Mouse (Mus musculus) gastrocnemius, adult 2 months (tissue): Measurements from ENCODE around the gene Pfas. TPM values are rescaled to one million over a fixed set of nuclear protein-coding genes. Genes with fewer than 3 reads are reported as not detected.

Experiments
- DNase-seq: peaks from one replicate; pipeline ENCODE4 v3.0.0; 2022
- H3K27ac ChIP-seq: fragments of 200-600 bp; 2 replicates; pipeline ENCODE4 v1.8.1; 2022; ENCODE audit warnings: mild to moderate bottlenecking
- H3K4me3 ChIP-seq: fragments of 200-600 bp; 2 replicates; pipeline ENCODE4 v1.8.1; 2022; ENCODE audit warnings: mild to moderate bottlenecking, moderate library complexity
- CTCF ChIP-seq: fragments of 200-600 bp; IDR thresholded peaks from 2 replicates; pipeline ENCODE4 v1.8.1; 2022; ENCODE audit warnings: antibody characterized with exemption, mild to moderate bottlenecking, moderate library complexity
- intact Hi-C: fragments of 180-260 bp; cut with DNase I; formaldehyde crosslinking; loops from one replicate; pipeline ENCODE4 v1.15.1; 2025
- long read RNA-seq, 2 experiments: library from polyadenylated mRNA; stranded (forward); transcript quantifications; one replicate each; pipeline ENCODE4 v2.0.0; 2021
- total RNA-seq, 2 experiments: library from RNA; stranded (reverse); gene quantifications; 2 replicates each; pipeline ENCODE4 v1.2.3; 2021

Gene Pfas
- total RNA-seq = 10 to 100 TPM in 1 of 2 experiments, 1 to 10 TPM in 1; 7.8 to 14.8 TPM
- long read RNA-seq, experiment 1, full-length matches to known transcripts = 1 of 4 reads
- long read RNA-seq, experiment 1, partial matches to known transcripts = 1 of 4 reads
- long read RNA-seq, experiment 1, other reads (novel, unspliced or antisense) = 2 of 4 reads
- long read RNA-seq, experiment 2, partial matches to known transcripts = 1 of 1 reads
- long read RNA-seq, experiment 2, other reads (novel, unspliced or antisense) = 0 of 1 reads

GRCm38 (mm10) chr11:69008182-69009121 lies at the start of gene Pfas:
TSS of gene Pfas (minus strand) at chr11:69008460.
- DNase-seq = peak; percentile 87
- H3K27ac ChIP-seq = peak within 1 kb of the TSS; percentile 70
- intact Hi-C loops = no loop called here
- TF ChIP-seq CTCF = no peak
- peak within 1 kb of the TSS; percentile 73 for H3K4me3 ChIP-seq

- no peak overlapping the region for H3K27ac ChIP-seq
- intact Hi-C loops = no loop called here
- no peak overlapping the region for H3K4me3 ChIP-seq
- no peak for TF ChIP-seq CTCF
- DNase-seq = no peak
Observed at GRCm38 (mm10) chr11:69053848-69054247, 45.6 kb upstream of the Pfas start.

GRCm38 (mm10) chr11:69052824-69053421 lies 44.7 kb upstream of the Pfas start:
- no peak for DNase-seq
- H3K27ac ChIP-seq = no peak overlapping the region
- H3K4me3 ChIP-seq = no peak overlapping the region
- no peak for TF ChIP-seq CTCF
- intact Hi-C loops = no loop called here

- intact Hi-C loops = no loop called here
- Histone ChIP-seq H3K4me3 (no peak overlapping the region), H3K27ac (no peak overlapping the region)
- DNase-seq = no peak
- TF ChIP-seq CTCF = no peak
Observed at GRCm38 (mm10) chr11:69051771-69052170, 43.5 kb upstream of the Pfas start.

GRCm38 (mm10) chr11:69050748-69051147 lies 42.5 kb upstream of the Pfas start:
- Histone ChIP-seq H3K4me3 (no peak overlapping the region), H3K27ac (no peak overlapping the region)
- DNase-seq = no peak
- TF ChIP-seq CTCF = no peak
- intact Hi-C loops = no loop called here

GRCm38 (mm10) chr11:69048151-69048550 lies 39.9 kb upstream of the Pfas start:
- intact Hi-C loops = no loop called here
- no peak for TF ChIP-seq CTCF

GRCm38 (mm10) chr11:69047592-69047991 lies 39.3 kb upstream of the Pfas start:
- intact Hi-C loops = no loop called here

More at GRCm38 (mm10) chr11:69048151-69048550, 39.9 kb upstream of the Pfas start:
- no peak for DNase-seq
- Histone ChIP-seq H3K4me3 (no peak overlapping the region), H3K27ac (no peak overlapping the region)

GRCm38 (mm10) chr11:69046395-69046774 lies 38.1 kb upstream of the Pfas start:
- no peak for TF ChIP-seq CTCF
- intact Hi-C loops = no loop called here
- no peak for DNase-seq
- peak overlapping the region; percentile 88 for H3K4me3 ChIP-seq
- H3K27ac ChIP-seq = 0 out of 2 replicates have a peak overlapping the region, but pooled peaks have one; percentile 52

More at GRCm38 (mm10) chr11:69047592-69047991, 39.3 kb upstream of the Pfas start:
- no peak for TF ChIP-seq CTCF
- Histone ChIP-seq H3K4me3 (no peak overlapping the region), H3K27ac (no peak overlapping the region)
- DNase-seq = no peak

GRCm38 (mm10) chr11:69045531-69046394 lies 37.5 kb upstream of the Pfas start, which contains the start of gene Aurkb:
TSS of gene Aurkb (plus strand) at chr11:69045647.
- intact Hi-C loops = no loop called here
- peak; percentile 89 for DNase-seq
- H3K4me3 ChIP-seq = peak within 1 kb of the TSS; percentile 88

GRCm38 (mm10) chr11:69038173-69038572 lies 29.9 kb upstream of the Pfas start:
- Histone ChIP-seq H3K4me3 (no peak overlapping the region), H3K27ac (peak overlapping the region; percentile 85; the same call in 1 of the 2 replicates)
- intact Hi-C loops = loop anchor here (5.0 kb wide), 1 partner anchor 136 kb away; the partner anchor contains the start of gene Rpl26
- TF ChIP-seq CTCF = no peak
- no peak for DNase-seq

More at GRCm38 (mm10) chr11:69045531-69046394, 37.5 kb upstream of the Pfas start, which contains the start of gene Aurkb:
- H3K27ac ChIP-seq = peak within 1 kb of the TSS; percentile 52
- no peak for TF ChIP-seq CTCF

GRCm38 (mm10) chr11:69037231-69038061 lies 29.2 kb upstream of the Pfas start:
- intact Hi-C loops = loop anchor here (1.0 to 5.0 kb wide), 4 partner anchors 25 to 135 kb away; partner anchors contain the start of gene Rpl26

More at GRCm38 (mm10) chr11:69037231-69038061, 29.2 kb upstream of the Pfas start:
- no peak for TF ChIP-seq CTCF
- H3K4me3 ChIP-seq = peak overlapping the region; percentile 89
- DNase-seq = peak; percentile 81
- peak overlapping the region; percentile 85 for H3K27ac ChIP-seq
